Mouse (Mus musculus) C2C12 (cell line): Measurements from ENCODE around the gene Ptprh.

ENCODE experiments used
- CEBPB ChIP-seq: IDR thresholded peaks from one replicate; pipeline ENCODE4 v1.6.1; 2011; ENCODE audit warnings: low read depth, mild to moderate bottlenecking, control low read depth, moderate library complexity
- CTCF ChIP-seq: IDR thresholded peaks from one replicate; pipeline ENCODE4 v1.5.1; 2011; ENCODE audit not compliant: control insufficient read depth, insufficient read depth, insufficient read length
- MAX ChIP-seq: IDR thresholded peaks from one replicate; pipeline ENCODE4 v1.6.1; 2011; ENCODE audit warnings: mild to moderate bottlenecking, control low read depth
- MYOD1 ChIP-seq: IDR thresholded peaks from one replicate; pipeline ENCODE4 v1.6.1; 2011; ENCODE audit warnings: low read depth; ENCODE audit not compliant: control insufficient read depth, insufficient read length
- MYOG ChIP-seq: IDR thresholded peaks from one replicate; pipeline ENCODE4 v1.6.1; 2011; ENCODE audit not compliant: control insufficient read depth, insufficient read length; ENCODE audit errors: extremely low read depth
- USF1 ChIP-seq: IDR thresholded peaks from one replicate; pipeline ENCODE4 v1.6.1; 2011; ENCODE audit warnings: low read depth, mild to moderate bottlenecking, control low read depth, moderate library complexity

- no peak for TF ChIP-seq MAX
- TF ChIP-seq USF1 = no peak
- TF ChIP-seq CTCF = no peak
- TF ChIP-seq CEBPB = no peak
- TF ChIP-seq MYOG = no peak
- TF ChIP-seq MYOD1 = no peak
These were observed 7.7 kb upstream of the Ptprh start for GRCm38 (mm10) chr7:4611511-4611910.
